Comparison of ENCODE assay signal across 8 mouse cellular contexts in genomic region chr10:99615779-99616178, GRCm38 (mm10).
DNase-seq lines count a peak whose midpoint lies in the region; ATAC-seq and TF ChIP-seq lines count a peak whose summit lies in the region.

No protein-coding gene starts in this region.

- no peak overlapping the region for H3K4me3 ChIP-seq in liver, embryonic 12.5 days
- no peak overlapping the region for H3K4me3 ChIP-seq in kidney, embryonic 15.5 days (replicated peaks)
- H3K4me3 ChIP-seq in liver, adult 2 months (ENCODE audit: insufficient read depth, low read depth, low read length): no peak overlapping the region
- H3K4me3 ChIP-seq in neural tube, embryonic 11.5 days (ENCODE audit: low read depth, low read length): no peak overlapping the region
- H3K4me3 ChIP-seq in stomach, postnatal 0 days (ENCODE audit: low read depth, low read length): no peak overlapping the region

- H3K9ac ChIP-seq in liver, embryonic 12.5 days: no peak overlapping the region
- no peak overlapping the region for H3K9ac ChIP-seq in kidney, embryonic 15.5 days
- no peak overlapping the region for H3K9ac ChIP-seq in liver, adult 2 months (ENCODE audit: low read depth, low read length)
- no peak overlapping the region for H3K9ac ChIP-seq in neural tube, embryonic 11.5 days (ENCODE audit: low read length)
- H3K9ac ChIP-seq in stomach, postnatal 0 days (ENCODE audit: low read length): no peak overlapping the region

- no peaks in the 10 kb centered on the region for H3K4me1 ChIP-seq in liver, embryonic 12.5 days
- H3K4me1 ChIP-seq in kidney, embryonic 15.5 days: 0 out of 2 replicates have a peak, but pooled peaks cover 10% of the 10 kb centered on the region
- H3K4me1 ChIP-seq in liver, adult 2 months (ENCODE audit: control insufficient read depth, insufficient read depth, low read length): no peaks in the 10 kb centered on the region
- H3K4me1 ChIP-seq in neural tube, embryonic 11.5 days (ENCODE audit: control insufficient read depth, insufficient read depth, low read length): no peaks in the 10 kb centered on the region
- no peaks in the 10 kb centered on the region for H3K4me1 ChIP-seq in stomach, postnatal 0 days (replicated peaks; ENCODE audit: control insufficient read depth, insufficient read depth)

- no peaks in the 10 kb centered on the region for H3K79me2 ChIP-seq in liver, adult 2 months (ENCODE audit: control insufficient read depth, insufficient read depth, low read length)

- H3K4me2 ChIP-seq in liver, embryonic 12.5 days: no peak overlapping the region
- H3K4me2 ChIP-seq in kidney, embryonic 15.5 days: no peak overlapping the region
- H3K4me2 ChIP-seq in neural tube, embryonic 11.5 days (ENCODE audit: low read depth): no peak overlapping the region
- H3K4me2 ChIP-seq in stomach, postnatal 0 days (replicated peaks; ENCODE audit: low read depth): no peak overlapping the region

- peak; percentile 98 for TF ChIP-seq CTCF in liver, adult 2 months (IDR thresholded peaks at IDR 0.05; ENCODE audit: low read depth, low read length)
- peak; percentile 100 for TF ChIP-seq CTCF in stomach, postnatal 0 days (IDR thresholded peaks at IDR 0.05; ENCODE audit: low read depth)

- DNase-seq in liver: peak; percentile 82
- peak; percentile 80 for DNase-seq in gastrocnemius, postnatal 14 days
- DNase-seq in liver, adult 2 months (ENCODE audit: extremely low read depth, low read depth, low spot score): peak; percentile 73
- peak; percentile 87 for DNase-seq in neural tube, embryonic 11.5 days (ENCODE audit: low spot score)
- DNase-seq in stomach, postnatal 0 days (ENCODE audit: low spot score): peak; percentile 88

- H3K27me3 ChIP-seq in liver, embryonic 12.5 days (replicated peaks): no peaks in the 10 kb centered on the region
- no peaks in the 10 kb centered on the region for H3K27me3 ChIP-seq in kidney, embryonic 15.5 days
- H3K27me3 ChIP-seq in liver, adult 2 months (ENCODE audit: control insufficient read depth, insufficient read depth, low read length): no peaks in the 10 kb centered on the region
- H3K27me3 ChIP-seq in neural tube, embryonic 11.5 days (ENCODE audit: control insufficient read depth, insufficient read depth, low read length): no peaks in the 10 kb centered on the region
- no peaks in the 10 kb centered on the region for H3K27me3 ChIP-seq in stomach, postnatal 0 days (ENCODE audit: control insufficient read depth, insufficient read depth, low read length)

- TF ChIP-seq POLR2A in liver, adult 2 months (IDR thresholded peaks at IDR 0.05; ENCODE audit: extremely low read depth, insufficient read depth, low read length): no peak

- H3K9me3 ChIP-seq in liver, embryonic 12.5 days (replicated peaks): no peaks in the 10 kb centered on the region
- no peaks in the 10 kb centered on the region for H3K9me3 ChIP-seq in kidney, embryonic 15.5 days (replicated peaks)
- 0 out of 2 replicates have a peak, but pooled peaks cover 2% of the 10 kb centered on the region for H3K9me3 ChIP-seq in neural tube, embryonic 11.5 days (ENCODE audit: control insufficient read depth, low read length)
- H3K9me3 ChIP-seq in stomach, postnatal 0 days (ENCODE audit: control insufficient read depth, low read length): no peaks in the 10 kb centered on the region

- no peaks in the 10 kb centered on the region for H3K36me3 ChIP-seq in liver, embryonic 12.5 days
- no peaks in the 10 kb centered on the region for H3K36me3 ChIP-seq in kidney, embryonic 15.5 days
- H3K36me3 ChIP-seq in liver, adult 2 months (ENCODE audit: control insufficient read depth, insufficient read depth, low read length): no peaks in the 10 kb centered on the region
- no peaks in the 10 kb centered on the region for H3K36me3 ChIP-seq in neural tube, embryonic 11.5 days (ENCODE audit: control insufficient read depth, insufficient read depth, low read length)
- H3K36me3 ChIP-seq in stomach, postnatal 0 days (ENCODE audit: control insufficient read depth, insufficient read depth, low read length): no peaks in the 10 kb centered on the region

- intact Hi-C loops in gastrocnemius, postnatal 14 days (cut with DNase I; ENCODE audit: low total_unique reads): loop anchor here (5.0 kb wide), 2 partner anchors 33 to 453 kb away; no protein-coding TSS in a partner anchor

- H3K27ac ChIP-seq in liver, embryonic 12.5 days: no peak overlapping the region
- H3K27ac ChIP-seq in kidney, embryonic 15.5 days: no peak overlapping the region
- H3K27ac ChIP-seq in liver, adult 2 months (replicated peaks; ENCODE audit: insufficient read depth, low read depth, low read length): no peak overlapping the region
- no peak overlapping the region for H3K27ac ChIP-seq in neural tube, embryonic 11.5 days (ENCODE audit: low read depth, low read length)
- H3K27ac ChIP-seq in stomach, postnatal 0 days (replicated peaks): no peak overlapping the region

- TF ChIP-seq EP300 in stomach, postnatal 0 days (optimal IDR thresholded peaks at IDR 0.05): no peak

- 11% methylated on average over 6 of the region's 6 CpGs for WGBS in liver, embryonic 12.5 days (ENCODE audit: insufficient replicate concordance)
- 9% methylated on average over 6 of the region's 6 CpGs for WGBS in kidney, embryonic 15.5 days
- WGBS in liver, adult 2 months: 16% methylated on average over 6 of the region's 6 CpGs
- WGBS in neural tube, embryonic 11.5 days: 14% methylated on average over 6 of the region's 6 CpGs
- WGBS in stomach, postnatal 0 days: 10% methylated on average over 6 of the region's 6 CpGs

- ATAC-seq in liver, embryonic 12.5 days: no peak
- ATAC-seq in common myeloid progenitor, adult 5-6 weeks (replicated peaks; ENCODE audit: low read depth, poor library complexity, severe bottlenecking): peak; percentile 97
- peak; percentile 16; the same call in 1 of the 2 replicates for ATAC-seq in kidney, embryonic 15.5 days (replicated peaks; ENCODE audit: low FRiP score)
- ATAC-seq in neural tube, embryonic 11.5 days (ENCODE audit: insufficient read depth, low FRiP score, low TSS enrichment): peak; percentile 69
- ATAC-seq in stomach, postnatal 0 days (ENCODE audit: low FRiP score, low TSS enrichment): peak; percentile 70
